Mouse (Mus musculus) lung, postnatal 4 days (tissue): ENCODE measurements around the gene Rnf135.
"Not testable (repeated sequence)": the region's sequence is repeated elsewhere in the genome, so short reads cannot be mapped to it uniquely, and the experiment has no call there.

ENCODE experiments used
- DNase-seq, 2 experiments: peaks; one replicate each; pipeline ENCODE4 v3.0.0; 2021

The Rnf135 gene

GRCm38 (mm10) chr11:80183705-80184255 lies at the start of gene Rnf135:
Gene Rnf135, plus strand, starts transcription at chr11:80183851.
- peak; percentile 94 for DNase-seq

- no peak for DNase-seq
These were observed 48.9 kb upstream of the Rnf135 start for GRCm38 (mm10) chr11:80134744-80135143.

GRCm38 (mm10) chr11:80135954-80136683 lies 47.5 kb upstream of the Rnf135 start:
- no peak for DNase-seq

- no peak for DNase-seq
These were observed 46.9 kb upstream of the Rnf135 start for GRCm38 (mm10) chr11:80136786-80137185.

DNA sequence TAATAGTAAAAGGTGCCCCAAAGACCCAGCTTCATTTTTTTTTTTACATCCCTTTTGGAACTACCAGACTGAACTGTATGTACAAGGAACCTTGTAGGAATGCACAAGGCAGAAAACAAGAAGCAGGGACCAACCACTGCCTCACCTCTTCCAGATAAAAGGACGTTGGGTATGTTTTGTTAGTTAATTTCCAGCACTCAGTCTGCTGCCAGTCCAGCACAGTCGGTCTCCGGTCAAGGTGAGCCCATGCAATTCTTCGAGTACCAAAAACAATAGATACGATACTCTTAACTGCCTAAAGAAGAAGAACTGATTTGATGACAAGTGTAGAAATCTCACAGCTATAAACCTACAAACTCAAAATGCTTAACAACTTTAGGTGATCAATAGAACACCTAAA lies 45.9 kb upstream of the Rnf135 start:
- DNase-seq, result no peak

- DNase-seq, result peak; percentile 89 to 90
These were observed 41.7 kb upstream of the Rnf135 start, which contains the start of gene Tefm for GRCm38 (mm10) chr11:80141825-80142521. Gene Tefm, minus strand, starts transcription at chr11:80142175.

DNA sequence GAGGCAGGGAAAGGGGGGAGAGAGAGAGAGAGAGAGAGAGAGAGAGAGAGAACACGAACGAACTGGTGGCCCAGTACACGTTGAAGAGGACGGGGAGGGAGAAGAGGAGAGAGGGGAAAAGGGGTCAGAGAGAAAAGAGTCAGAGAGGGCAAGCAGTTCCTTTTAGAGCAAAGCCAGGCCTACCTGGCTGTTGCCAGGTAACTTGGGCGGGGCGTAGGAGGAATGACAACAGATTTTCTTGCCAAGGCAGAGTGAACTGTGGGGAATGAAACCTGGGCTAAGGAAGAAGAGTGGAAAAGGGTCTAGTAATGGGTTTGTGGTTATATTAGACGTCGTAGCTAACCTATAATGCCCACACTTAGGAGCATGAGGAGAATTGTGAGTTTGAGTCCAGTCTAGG lies 40.8 kb upstream of the Rnf135 start:
- no peak for DNase-seq

DNA sequence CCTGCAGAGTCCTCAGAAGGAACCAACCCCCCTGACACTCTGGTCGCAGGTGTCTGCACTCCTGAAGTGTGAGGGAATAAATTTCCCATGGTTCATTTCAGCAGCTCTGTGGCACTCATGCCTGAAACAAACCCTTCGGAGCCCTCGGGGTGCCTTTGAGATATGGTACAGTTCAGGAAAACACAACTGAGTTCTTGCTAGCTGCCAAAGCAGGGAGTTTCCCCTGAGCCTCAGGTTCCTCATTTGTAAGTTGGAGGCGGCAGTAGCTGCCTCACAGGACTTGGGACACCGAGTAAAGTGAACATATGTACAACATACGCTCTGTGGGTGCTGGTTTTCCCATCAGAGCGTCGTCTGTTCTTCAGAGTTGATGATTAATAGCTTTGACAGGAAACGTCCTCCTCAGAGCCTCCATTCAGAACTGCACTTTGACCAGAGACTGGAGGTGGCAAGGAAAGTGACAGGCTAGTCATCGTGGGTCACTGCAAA lies 37.8 kb upstream of the Rnf135 start:
- DNase-seq, result peak; percentile 24 to 31

DNA sequence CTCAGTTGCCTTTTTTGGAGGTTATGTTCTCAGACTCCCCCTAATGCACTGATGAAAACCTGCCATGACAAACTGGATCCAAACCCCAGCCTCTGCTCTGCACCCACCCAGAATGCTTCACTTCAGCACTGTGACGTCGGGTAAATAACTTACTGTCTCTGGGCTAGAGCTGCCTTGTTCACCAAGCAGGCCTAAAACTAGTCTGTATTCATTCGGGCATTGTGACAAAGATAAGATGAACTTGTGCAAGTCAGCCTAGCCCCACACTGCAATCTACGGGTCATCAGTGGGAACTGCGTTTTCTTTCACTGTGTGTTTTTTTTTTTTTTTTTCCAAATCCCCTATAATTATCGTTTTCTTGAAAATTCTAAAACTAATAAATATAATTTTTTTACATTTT lies 35.9 kb upstream of the Rnf135 start:
- DNase-seq, result no peak

DNA sequence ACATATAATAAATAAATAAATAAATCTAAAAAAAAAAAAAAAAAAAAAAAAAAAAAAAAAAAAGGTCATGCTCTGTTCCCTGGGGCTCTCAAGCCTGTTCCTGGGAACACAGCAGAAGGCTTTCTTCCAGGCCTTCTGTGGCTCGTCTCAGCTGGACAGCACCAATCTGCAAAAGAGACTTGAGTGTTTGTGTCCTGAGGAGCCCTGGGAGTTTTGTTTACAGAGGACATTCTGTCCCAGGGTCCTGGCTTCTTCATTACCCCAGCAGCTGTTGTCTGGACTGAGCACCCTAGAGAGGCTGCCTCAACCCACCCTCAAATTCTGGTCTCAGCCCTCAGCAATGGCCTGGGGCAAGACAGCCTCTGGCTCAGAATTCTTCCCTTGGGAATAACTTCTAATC lies 35.3 kb upstream of the Rnf135 start:
- peak in 1 of 2 experiments; percentile 66 for DNase-seq

DNA sequence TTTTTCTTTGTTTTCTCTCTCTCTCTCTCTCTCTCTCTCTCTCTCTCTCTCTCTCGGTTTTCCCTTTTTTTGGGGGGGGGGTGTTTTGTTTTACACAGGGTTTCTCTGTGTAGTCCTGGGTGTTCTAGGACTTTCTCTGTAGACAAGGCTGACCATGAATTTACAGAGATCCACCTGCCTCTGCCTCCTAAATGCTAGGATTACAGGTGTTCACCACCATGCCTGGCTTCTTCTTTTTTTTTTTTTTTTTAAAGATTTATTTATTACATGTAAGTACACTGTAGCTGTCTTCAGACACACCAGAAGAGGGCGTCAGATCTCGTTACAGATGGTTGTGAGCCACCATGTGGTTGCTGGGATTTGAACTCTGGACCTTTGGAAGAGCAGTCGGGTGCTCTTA lies 34.7 kb upstream of the Rnf135 start:
- not testable (repeated sequence) for DNase-seq

GRCm38 (mm10) chr11:80149412-80150023 lies 34.1 kb upstream of the Rnf135 start:
- DNase-seq, result no peak

DNA sequence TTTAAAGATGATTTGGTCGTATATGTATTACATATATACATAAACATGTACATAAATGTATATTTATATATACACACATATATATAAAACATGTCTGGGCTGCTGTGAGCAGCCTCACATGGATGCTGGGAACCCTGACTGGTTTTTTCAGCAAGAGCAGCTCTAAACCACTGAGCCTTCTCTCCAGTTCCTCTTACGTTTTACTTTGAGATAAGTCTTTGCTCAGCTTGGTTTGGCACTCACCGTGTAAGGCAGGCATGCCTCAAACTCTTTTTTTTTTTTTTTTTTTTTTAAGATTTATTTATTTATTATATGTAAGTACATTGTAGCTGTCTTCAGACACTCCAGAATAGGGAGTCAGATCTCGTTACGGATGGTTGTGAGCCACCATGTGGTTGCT lies 33.1 kb upstream of the Rnf135 start:
- no peak for DNase-seq

DNA sequence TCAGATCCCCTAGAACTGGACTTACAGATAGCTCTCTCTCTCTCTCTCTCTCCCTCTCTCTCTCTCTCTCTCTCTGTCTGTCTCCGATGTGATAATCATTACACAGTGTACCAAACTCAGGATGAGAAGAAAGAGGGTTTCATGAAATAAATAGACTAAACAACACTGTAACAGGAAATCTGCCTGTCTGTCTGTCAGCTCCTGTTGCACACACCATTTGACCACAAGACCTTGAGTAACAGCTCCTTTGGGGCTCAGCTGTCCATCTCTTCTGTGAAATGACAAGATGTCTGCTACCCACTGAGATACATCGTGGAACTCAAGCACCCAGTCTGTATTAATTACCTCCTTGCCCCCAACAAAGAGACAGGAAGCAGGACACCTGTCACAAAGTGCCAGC lies 32.1 kb upstream of the Rnf135 start:
- DNase-seq, result no peak

GRCm38 (mm10) chr11:80152376-80152775 lies 31.3 kb upstream of the Rnf135 start:
- peak in 1 of 2 experiments; percentile 56 for DNase-seq

- DNase-seq, result peak; percentile 93 to 95
These were observed 29.7 kb upstream of the Rnf135 start, which contains the start of gene Adap2 for GRCm38 (mm10) chr11:80153857-80154495. Gene Adap2, plus strand, starts transcription at chr11:80154105.

DNA sequence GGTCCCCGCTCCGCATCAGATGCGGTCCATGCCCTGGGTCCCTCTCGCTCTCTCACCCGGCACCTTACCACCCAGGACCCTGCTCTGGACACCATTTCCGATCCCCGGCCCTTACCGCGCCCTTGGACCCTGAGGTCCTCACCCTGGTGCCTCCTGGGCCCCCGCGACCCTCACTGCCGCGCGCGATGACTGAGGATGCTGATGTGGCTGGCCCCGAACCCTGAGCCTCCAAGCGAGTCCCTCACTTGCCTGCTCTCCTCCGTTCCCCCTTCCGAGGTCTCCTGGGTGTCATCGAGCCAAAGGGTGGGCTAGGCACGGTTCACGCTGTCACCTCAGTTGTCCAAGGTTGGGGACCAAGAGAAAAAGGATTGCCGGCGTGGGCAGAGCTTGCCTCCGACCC lies 29.1 kb upstream of the Rnf135 start:
- no peak for DNase-seq

DNA sequence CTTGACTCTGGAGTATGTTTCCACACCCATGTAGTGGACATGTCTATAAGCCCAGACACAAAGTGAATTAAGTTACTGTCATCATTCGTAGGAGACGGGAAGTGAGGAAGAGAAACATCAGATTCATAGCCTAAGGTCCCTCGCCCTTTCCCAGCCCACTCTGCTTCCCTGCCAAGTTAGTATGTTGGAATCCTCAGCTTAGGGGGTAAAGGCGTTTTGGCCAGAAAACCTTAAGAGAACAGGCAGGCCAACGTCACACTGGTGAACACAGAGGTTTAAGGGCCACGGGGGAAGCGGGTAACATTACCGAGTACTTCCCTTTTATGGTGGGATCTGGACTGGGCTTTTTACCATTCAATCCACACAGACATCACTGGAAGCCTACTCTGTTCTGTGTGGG lies 28.1 kb upstream of the Rnf135 start:
- DNase-seq, result no peak

- DNase-seq, result no peak
These were observed 27.7 kb upstream of the Rnf135 start for GRCm38 (mm10) chr11:80155961-80156360.

DNA sequence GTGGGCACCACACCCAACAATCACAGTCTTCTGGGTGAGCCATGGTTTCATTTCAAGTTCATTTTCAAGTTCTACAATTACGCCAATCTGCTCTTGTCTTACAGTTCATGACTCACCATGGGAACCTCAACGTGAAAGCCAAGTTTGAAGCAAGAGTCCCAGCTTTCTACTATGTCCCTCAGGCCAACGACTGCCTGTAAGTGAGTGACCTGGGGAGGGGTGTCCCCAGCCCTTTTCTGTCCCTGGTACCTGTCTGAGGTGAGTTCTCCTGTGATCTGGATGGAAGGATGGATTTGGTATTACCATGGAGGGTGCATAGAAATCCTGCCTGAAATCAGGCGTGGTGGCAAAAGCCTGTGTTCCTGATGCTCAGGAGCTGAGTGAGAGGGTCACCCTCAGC lies 26.8 kb upstream of the Rnf135 start:
- no peak for DNase-seq

DNA sequence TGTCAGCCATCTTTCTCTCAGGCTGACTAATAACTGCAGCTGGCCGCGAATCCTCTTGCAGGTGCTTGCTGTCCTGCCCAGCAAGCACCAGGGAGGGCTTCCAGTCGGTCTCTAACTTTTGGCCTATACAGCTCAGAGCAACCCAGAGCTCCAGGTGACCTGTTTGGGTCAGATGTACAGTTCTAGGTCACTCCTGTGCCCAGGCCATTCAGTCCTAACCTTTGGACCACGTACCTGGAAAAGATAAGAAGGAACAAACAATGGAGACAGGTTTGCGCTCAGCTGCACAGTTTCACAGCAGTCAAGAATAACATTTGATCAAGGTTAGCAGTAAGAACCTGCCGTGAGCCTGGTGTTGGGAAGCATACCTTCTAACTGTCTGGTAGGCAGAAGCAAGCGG lies 24.6 kb upstream of the Rnf135 start:
- DNase-seq, result no peak

GRCm38 (mm10) chr11:80161041-80161440 lies 22.6 kb upstream of the Rnf135 start:
- DNase-seq, result no peak
